Mouse (Mus musculus) mouse trophoblast stem cell (cell line): ENCODE measurements around the gene Mrgprh.
"Not testable (repeated sequence)": the region's sequence is repeated elsewhere in the genome, so short reads cannot be mapped to it uniquely, and the experiment has no call there.

Experiments used
- in situ Hi-C, 2 experiments: fragments of 300-500 bp; cut with MseI, MboI; formaldehyde crosslinking; loops; 2 replicates in 1 of 2; 3 replicates in 1 of 2; pipeline ENCODE4 v1.15.1; 2025

Gene Mrgprh

DNA sequence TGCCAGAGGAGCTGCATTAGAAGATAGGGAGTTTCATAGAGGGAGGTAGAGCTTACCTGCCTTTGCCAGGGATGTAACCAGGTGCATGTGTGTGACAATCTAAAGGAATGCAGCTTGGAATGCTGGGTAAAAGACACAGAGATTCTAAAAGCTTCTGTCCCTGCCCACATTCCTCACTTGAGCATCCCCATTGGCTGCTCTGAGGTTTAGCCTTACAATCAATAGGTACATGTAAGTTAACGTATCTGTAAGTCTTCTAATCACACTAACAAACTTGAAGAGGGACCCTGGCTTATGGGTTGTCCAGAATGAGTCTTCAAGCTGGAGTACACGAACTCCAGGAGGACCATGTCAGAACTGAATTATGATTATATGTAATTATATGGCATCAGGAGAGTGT lies 7.8 kb upstream of the Mrgprh start, which contains the start of gene Mas1:
Mas1 (minus strand) TSS at position 101 of the 400 bp plus-strand sequence.
- in situ Hi-C loops, result no loop called here

- in situ Hi-C loops, result no loop called here
These were observed 7.2 kb upstream of the Mrgprh start for GRCm38 (mm10) chr17:12868640-12869039.

GRCm38 (mm10) chr17:12872275-12873028 lies 3.4 kb upstream of the Mrgprh start:
- in situ Hi-C loops, result no loop called here

- in situ Hi-C loops, result no loop called here
These were observed 4.3 kb downstream of the Mrgprh start for GRCm38 (mm10) chr17:12880178-12880577.

GRCm38 (mm10) chr17:12881216-12881615 lies 5.4 kb downstream of the Mrgprh start:
- in situ Hi-C loops, result no loop called here

DNA sequence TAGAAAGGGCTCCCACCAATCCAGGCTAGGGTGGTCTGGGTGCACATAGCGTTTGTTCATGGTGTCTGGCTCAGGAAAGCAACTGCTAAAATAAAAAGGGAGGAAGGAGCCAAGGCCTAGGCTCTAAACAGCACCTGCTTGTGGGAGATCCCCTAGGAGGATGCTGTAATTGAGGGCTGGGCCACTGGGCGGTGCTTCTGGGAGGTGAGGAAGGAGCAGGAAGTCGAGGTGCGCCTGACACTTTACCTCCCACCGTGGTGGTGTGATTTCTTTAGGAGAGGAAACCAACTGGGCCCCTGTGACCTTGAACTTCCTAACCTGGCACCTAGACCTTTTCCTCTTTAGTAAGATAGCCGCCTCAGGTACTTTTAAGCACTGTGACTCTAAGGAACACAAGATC lies 10.8 kb downstream of the Mrgprh start:
- in situ Hi-C loops, result no loop called here

GRCm38 (mm10) chr17:12887021-12887775 lies 11.4 kb downstream of the Mrgprh start:
- in situ Hi-C loops, result no loop called here

GRCm38 (mm10) chr17:12891054-12891453 lies 15.2 kb downstream of the Mrgprh start:
- in situ Hi-C loops, result no loop called here

GRCm38 (mm10) chr17:12892033-12892432 lies 16.2 kb downstream of the Mrgprh start:
- in situ Hi-C loops, result no loop called here

- in situ Hi-C loops, result no loop called here
These were observed 21.8 kb downstream of the Mrgprh start for GRCm38 (mm10) chr17:12897674-12898073.

- in situ Hi-C loops, result not testable (repeated sequence)
These were observed 22.8 kb downstream of the Mrgprh start for GRCm38 (mm10) chr17:12898607-12899006.

- in situ Hi-C loops, result no loop called here
These were observed 26.5 kb downstream of the Mrgprh start for GRCm38 (mm10) chr17:12902291-12902690.

DNA sequence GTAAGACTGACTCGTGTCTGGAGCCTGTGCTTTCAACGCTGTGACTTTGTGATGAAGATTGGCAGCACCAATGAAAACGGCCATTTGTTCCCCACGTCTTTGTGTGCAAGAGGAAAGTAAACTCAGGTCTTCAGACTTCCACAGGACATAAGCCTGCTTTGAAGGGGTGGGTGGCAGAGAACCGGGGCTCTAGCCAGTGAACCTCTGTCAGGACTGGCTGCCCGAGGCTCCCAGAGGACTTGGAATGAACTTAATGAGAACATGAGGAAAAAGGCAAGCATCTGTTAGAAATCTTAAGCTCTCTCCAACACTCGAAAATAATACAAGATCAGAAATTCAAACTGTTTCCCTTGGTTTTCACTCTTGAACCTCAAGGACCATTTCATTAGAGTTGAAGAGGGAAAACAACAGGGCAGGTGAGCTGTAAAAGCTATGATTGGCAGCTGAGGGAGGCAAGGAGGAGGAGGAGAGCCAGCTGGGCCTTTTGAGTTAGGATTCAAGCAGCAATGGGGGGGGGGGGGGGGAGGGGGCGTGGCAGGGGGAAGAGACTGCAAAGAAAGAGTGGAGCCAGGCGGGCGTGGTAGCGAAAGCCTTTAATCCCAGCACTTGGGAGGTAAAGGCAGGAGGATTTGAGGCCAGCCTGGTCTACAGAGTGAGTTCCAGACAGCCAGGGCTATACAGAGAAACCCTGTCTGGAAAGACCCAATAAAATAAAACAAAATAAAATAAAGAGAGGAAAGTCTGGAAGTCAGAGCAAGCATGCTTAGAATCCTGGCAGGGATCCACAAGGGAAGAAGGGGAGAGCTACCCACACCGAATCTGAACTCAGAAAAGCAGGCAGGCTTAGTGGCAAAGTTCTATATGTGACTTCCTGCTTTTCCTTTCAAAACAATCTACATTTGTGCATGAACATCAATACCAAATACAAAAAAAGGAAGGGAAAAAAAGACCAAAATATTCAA lies 27.8 kb downstream of the Mrgprh start:
- in situ Hi-C loops, result no loop called here

DNA sequence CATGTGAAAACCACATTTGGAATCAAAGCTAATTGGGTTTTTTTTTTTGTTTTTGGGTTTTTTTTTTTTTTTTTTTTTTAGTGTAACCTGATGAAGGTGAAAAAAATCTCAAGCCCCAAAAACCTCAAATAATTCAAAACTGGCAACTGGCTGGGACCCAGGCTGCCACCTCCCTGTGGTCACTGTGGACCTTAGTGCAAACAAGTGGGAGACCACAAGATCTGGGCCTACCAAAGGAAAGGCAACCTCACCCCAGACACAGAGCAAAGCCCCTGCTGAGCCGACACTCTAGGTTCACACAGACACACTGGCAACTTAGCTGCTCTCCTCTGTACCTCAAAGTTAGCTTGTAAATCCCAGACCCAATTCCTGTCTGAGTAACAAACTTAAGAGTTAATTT lies 28.5 kb downstream of the Mrgprh start:
- in situ Hi-C loops, result no loop called here

DNA sequence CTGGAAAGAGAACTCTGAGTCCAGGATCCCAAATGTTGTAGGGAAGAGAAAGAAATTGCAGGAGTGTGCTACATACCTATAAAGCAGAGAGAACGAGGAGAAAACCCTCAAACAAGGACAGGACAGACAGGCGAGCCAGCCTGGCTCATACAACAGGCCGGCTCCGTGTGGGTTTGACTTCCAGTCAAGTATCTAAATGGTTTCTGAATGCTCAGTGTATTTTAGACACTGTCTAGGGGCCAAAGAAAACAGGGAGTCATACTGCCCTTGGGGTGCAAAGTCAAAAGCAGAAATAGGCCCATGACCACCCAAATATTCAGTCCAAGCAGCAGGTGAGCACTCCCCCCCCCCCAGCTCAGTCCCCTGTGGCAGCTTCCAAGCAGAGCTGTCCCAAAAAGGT lies 30.0 kb downstream of the Mrgprh start:
- in situ Hi-C loops, result no loop called here

- in situ Hi-C loops, result no loop called here
These were observed 30.6 kb downstream of the Mrgprh start for GRCm38 (mm10) chr17:12906436-12906835.

GRCm38 (mm10) chr17:12909361-12910280 lies 33.8 kb downstream of the Mrgprh start, which contains the start of gene Pnldc1:
Gene Pnldc1 (minus strand): TSS chr17:12910230.
- in situ Hi-C loops, result no loop called here

DNA sequence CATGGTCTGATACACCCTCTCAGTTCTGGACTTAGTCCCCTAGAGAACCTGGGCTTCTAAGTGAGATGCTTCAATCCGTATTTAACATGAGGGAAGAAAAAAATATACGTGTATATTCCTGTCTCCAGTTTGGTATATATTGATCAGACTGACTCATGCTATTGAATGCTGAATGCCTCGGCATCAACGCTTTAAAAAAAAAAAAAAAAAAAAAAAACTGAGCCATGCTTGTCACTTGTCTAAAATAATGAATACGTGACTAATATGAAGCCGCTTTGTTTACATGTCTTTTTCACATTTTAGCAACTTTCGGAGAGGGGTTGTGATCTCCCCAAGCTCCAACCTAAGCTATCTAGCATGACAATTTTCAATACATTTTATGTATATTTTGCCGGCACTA lies 34.6 kb downstream of the Mrgprh start:
- in situ Hi-C loops, result no loop called here

DNA sequence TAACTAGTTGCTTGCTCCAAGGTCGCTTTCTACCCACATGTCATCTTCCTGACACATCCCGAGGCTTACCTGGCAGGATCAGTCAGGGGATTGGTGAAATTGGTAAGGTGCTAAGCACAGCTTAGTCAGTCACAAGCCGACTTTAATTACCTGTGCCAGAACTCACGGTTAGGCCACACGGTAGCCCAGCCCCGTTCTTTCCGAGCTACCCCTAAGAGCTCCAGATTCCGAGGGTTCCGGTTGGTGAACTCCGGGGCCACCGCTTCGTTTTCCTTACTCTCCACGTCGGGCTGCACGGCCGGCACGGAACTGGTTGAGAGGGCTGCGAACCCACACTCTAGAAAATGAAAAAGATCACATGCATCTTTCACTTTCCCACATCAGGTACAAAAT lies 39.6 kb downstream of the Mrgprh start, which contains the start of gene Tcp1:
Tcp1 (plus strand) TSS at position 214 of the 393 bp plus-strand sequence.
- in situ Hi-C loops, result no loop called here

- in situ Hi-C loops, result no loop called here
These were observed 40.2 kb downstream of the Mrgprh start, which contains the start of gene Mrpl18 for GRCm38 (mm10) chr17:12915881-12916583. Gene Mrpl18 (minus strand): TSS chr17:12916345.
